Mouse (Mus musculus) adrenal gland, adult 2 months (tissue): ENCODE measurements around the gene Rps25. TPM values are rescaled to one million over a fixed set of nuclear protein-coding genes. Genes with fewer than 3 reads are reported as not detected.
"Not testable (repeated sequence)": the region's sequence is repeated elsewhere in the genome, so short reads cannot be mapped to it uniquely, and the experiment has no call there.

Source experiments
- DNase-seq: peaks from one replicate; pipeline ENCODE4 v3.0.0; 2021
- polyA plus RNA-seq: library from polyadenylated mRNA; depleted of rRNA; stranded (reverse); fragments of >200 nt; gene quantifications from 2 replicates; pipeline ENCODE4 v1.2.3, GENCODE M21; 2012
- total RNA-seq, 2 experiments: library from RNA; stranded (reverse); gene quantifications; 2 replicates each; pipeline ENCODE4 v1.2.3; 2021

Gene Rps25
- total and polyA plus RNA-seq, 3 experiments = 23.2 to 1,177 (median 1,025) TPM

DNA sequence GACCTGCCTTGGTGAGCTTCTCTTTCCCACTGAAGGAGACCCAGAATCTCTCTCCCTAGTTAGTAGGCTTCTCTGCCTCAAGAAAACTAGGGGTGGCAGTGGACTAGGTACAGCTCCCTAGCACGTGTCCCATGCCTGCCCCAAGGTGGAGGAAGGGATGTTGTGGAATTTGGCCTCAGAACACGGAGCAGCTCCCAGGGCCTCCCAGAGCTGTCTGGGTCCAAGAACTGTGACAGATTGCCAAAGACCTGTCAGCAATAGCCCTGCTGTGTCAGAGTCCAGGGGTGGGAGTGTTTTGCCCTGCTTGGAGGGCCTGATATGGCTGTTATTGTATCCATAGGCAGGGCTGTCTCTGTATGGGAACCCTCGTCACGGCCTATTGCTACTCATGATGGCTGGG lies 5.9 kb upstream of the Rps25 start:
- DNase-seq = peak; percentile 44

DNA sequence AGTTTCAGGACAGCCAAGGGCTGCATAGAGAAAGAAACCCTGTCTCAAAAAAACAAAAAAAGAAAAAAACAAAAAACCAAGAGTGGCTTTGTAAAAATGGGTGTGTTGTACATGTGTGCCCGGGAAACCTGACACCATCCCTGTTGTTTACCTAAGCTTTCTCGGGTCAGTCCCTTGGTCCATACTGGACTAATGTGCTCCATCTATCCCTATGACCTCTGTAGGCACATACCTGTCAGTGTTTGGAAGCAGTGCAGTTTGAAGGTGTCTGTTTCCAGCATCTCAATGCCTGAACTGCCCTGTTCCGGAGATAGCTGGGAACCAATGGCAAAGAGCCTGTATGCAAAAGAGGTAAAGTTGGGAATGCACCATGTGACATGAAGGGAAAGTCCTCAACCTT lies 1.9 kb upstream of the Rps25 start:
- DNase-seq = no peak

DNA sequence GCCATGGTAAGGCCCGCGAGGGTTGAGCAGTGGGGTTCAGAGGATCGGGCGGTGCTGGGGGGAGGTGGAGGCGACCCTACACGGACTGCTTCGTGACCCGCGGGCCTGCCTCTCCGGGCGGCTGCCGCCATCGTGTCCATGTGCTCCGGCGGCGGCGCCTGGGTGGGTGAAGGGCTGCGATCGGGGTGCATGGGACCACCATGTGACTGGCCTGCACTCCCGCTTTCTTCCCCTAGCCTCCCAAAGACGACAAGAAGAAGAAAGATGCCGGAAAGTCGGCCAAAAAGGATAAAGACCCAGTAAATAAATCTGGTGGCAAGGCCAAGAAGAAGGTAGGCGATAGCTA lies 786 bp downstream of the Rps25 start:
- DNase-seq = no peak

DNA sequence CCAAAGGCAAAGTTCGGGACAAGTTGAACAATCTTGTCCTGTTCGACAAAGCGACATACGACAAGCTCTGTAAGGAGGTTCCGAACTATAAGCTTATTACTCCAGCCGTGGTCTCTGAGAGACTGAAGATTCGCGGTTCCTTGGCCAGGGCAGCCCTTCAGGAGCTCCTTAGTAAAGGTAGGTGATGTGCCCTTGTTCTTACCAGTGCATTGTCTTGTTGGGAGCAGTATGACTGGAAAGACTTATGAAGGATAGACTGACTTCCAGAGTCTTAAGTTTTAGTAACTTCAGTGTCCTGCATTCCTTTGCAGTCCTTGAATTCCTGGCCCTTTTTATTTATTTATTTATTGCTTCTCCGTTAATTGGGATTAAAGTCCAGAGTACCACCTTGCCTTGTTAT lies 1.8 kb downstream of the Rps25 start:
- DNase-seq = not testable (repeated sequence)

DNA sequence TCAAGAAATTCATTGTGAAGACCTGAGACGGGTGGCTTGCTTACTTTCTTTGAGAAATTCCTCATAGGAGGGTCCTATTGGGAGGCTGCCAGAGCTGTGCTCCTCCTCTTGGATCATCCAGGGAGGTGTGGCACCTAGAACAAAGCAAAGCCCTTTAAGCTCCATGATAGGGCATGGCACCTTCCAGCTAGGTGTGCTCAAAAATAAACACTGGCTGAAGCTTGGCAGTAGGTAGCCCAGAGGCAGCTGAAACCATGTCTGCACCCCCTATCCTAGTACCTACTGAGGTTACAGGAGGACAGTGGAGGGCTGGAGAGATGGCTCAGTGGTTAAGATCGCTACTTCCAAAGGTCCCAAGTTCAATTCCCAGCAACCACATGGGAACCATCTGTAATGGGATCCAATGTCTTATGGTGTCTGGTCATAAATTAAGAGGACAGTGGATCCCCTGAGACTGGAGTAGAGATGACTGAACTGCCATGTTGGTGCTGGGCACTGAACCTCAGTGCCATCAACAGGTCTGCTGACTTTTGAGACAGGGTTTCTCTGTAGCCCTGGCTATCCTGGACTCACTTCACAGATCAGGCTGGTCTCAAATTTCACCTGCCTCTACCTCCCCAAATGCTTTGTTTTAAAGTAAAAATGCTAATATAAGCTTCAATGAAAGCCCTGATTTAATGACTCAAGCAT lies 3.9 kb downstream of the Rps25 start:
- no peak for DNase-seq

DNA sequence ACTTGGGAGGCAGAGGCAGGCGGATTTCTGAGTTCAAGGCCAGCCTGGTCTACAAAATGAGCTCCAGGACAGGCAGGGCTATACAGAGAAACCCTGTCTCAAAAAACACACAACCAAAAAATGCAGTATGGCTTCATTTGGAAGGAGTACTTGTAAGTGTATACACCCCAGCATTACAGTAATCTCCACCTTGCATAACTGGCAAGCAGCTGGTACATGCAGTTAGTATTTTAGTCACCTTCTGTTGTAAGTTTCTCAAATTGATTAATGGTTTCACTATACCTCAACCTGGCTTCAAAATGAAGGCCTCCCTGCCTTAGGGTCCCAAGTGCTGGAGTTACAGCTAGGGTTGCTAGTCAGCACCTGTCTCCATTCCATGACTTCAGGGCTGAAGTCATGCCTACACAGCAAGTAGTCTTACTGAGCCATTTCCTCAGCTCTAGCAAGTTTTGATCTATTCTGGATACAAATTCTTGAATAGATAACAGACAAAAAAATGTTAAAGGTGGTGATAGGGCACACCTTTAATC lies 4.7 kb downstream of the Rps25 start:
- DNase-seq = no peak

DNA sequence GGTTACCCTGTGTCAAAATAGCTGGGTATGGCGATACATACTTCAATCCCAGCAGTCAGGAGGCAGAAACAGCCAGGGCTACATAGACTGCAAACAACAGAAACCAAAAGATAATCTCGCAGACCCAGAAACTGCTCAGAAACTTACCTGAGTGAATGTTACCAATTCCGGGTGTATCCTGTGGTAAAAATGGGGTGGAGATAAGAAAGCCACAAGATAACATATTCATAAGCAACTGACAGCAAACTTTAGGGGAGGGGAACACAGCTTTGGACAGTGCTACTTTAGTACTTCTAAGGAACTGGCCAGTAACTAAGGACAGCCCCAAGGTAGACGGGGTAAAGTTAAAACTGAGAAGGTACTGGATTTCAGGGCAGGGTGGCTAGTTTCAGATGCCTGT lies 5.4 kb downstream of the Rps25 start:
- DNase-seq = no peak

DNA sequence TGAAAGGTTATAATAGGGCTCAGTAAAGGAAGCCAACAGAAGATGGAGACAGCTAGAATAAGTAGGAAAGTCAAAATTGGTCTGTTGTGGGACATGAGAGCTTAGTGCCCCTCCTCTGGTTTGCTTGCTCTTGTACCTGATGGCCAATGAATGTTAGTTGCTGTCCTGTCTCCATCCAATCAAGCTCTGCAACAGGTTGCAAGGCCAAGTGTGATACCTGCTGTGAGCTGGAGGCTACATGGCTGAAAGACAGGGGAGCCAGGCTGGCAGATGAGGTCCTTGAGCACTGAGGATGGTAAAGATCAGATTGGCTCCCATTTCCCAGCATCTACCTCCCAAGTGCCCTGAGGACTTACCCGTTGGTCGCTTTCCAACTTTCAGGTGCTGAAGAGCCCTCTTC lies 5.8 kb downstream of the Rps25 start:
- DNase-seq = no peak

DNA sequence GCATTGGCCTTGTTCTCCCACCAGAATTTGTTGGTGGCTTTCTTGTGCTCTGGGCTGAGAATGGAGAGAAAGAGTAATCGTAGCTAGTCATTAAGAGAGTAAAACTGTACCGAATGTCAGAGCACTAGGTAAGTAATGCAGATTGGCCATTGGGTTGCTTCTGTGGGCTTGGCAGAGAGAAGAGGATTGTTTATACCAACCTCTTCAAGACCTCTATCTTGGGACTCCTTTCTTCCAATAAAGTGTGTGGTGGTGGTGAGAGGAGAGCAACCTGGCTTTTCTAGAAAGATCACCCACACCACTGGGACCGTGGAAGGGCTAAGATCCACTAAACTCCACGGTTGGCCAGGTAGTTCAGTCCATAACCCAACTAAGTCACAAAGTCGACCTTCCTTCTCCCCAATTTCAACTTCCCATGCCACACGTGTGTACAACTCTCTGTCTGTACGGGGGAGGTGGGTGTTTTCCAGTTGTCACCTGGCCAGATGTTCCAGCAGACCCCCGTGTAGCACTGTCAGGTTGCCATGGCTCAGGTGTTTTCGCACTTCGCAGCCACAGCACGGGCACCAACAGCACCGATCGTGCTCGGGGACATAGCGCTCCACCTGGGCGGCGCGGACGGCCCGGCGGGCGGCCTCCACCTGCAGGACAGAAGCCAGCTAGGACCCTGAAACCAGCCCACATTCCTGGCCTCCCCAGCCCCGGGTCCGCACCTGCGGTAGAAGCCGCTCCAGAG lies 10.4 kb downstream of the Rps25 start:
- DNase-seq = no peak

DNA sequence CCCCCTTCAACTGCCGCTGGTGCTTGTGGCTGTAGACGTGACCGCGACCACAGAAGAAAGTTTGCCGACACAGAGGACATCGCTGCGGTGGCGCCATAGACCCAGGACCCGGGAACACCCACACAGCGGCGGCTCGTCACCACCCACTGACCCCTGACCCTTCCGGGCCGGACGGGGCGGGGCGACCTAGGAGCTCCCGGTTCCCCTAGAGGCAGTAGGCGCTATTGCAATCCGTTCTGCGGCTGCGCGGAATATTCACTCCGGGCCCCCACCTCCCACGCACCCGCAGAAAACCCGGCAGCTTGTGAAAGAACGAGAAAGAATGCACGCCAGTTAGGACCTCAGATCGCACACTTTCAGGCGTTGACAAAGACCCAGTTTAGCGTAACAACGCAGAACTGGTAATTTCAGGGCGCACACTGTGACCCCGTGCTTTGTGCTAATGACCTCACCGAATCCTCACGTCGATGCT lies 11.0 kb downstream of the Rps25 start:
- peak; percentile 96 for DNase-seq

DNA sequence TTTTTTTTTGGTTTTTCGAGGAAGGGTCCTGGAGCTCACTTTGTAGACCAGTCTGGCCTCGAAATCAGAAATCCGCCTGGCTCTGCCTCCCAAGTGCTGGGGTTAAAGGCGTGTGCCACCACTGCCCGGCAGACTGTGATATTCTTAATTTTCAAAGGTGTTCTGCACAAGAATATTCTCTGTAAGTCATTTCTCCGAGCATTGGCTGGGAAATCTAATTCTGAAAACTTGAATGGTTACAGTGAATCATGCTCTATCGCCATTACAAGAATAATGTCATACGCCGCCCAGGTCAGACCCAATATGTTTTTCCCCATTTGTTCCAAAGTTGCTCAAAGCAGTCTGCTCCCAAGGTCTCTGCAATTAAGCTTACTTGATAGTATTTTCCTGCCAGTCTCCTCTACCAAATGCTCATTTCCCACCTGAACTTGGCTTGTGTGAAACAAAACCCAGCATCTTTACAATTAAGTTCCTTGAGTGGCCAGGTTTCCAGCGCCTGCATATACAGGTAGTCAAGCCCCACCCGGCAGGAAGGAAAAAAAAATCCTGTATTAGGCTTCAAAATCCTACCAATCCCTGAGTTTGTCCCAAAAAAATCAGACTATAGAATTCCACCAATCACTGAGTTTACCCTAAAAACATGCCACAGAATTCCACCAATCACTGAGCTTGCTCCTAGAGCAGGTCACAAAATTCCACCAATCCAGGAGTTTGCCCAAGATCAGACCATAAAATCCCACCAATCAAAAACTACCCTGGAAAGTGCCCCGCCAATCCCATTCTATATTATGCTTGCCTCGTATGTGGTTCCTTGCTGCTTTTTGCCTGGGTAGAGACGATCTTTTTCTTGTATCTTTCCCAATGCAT lies 11.8 kb downstream of the Rps25 start, which contains the start of gene Ccdc84:
Gene Ccdc84, minus strand, starts transcription at position 51 of the 867 bp plus-strand sequence.
- no peak for DNase-seq

DNA sequence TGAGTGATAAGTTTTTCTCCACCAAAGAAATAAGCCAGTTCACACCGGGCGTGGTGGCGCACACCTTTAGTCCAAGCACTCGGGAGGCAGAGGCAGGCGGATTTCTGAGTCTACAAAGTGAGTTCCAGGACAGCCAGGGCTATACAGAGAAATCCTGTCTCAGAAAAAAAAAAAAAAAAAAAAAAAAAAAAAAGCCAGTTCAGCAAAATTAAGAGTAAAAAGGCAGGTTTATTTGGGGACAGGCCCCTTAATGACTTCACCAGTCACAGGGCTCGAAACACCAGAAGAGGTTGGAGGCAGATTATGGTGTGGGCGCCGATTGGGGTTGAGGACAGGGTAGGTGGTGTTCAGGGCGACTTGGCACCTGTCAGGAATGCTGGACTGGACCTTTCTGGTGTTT lies 12.8 kb downstream of the Rps25 start:
- not testable (repeated sequence) for DNase-seq

DNA sequence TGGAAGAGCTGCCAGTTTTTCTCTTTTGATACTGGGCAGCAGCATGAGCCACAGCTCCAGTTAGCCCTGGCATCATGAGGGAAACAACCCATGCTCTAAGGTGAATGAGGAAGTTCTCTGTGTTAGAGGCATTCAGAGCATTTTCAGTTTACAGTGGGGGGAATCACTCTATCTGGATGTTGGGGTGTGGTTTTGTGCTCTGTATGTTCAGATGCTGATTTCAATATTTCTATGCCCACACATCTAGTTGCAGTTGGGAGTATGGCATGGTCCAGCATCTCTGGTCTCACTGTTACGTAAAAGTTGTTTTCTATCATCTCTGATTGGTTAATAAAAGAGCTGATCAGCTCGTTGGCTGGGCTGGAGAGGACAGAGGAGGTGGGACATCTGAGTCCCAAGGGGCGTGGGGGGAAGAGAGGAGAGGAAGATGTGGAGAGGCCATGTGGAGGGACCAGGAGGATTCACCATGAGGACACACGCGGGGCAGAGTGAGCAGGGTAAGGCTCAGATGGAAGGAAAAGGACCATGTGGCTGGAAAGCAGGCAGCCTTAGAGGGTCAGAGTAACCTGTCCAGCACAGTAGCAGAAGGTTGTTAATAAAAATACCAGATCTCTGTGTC lies 13.4 kb downstream of the Rps25 start:
- no peak for DNase-seq

DNA sequence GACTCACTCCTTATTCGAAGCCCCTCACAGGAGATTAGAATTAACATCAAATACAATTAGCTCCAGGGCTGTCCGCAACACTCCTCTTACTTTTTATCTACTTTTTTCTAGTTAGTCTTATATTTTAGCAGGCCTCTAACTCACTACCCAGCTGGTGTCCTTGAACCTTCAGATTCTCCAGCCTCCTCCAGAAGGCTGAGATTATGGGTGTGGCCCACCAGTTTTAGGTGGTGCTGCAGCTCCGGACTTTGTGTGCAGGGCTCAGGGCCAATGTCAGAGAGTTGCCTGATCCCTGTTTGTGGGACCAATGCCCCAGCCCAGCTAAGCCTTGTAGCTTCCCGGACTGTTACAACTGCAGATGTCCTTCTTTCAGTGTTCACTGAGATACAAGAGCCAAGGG lies 16.6 kb downstream of the Rps25 start:
- DNase-seq = no peak

DNA sequence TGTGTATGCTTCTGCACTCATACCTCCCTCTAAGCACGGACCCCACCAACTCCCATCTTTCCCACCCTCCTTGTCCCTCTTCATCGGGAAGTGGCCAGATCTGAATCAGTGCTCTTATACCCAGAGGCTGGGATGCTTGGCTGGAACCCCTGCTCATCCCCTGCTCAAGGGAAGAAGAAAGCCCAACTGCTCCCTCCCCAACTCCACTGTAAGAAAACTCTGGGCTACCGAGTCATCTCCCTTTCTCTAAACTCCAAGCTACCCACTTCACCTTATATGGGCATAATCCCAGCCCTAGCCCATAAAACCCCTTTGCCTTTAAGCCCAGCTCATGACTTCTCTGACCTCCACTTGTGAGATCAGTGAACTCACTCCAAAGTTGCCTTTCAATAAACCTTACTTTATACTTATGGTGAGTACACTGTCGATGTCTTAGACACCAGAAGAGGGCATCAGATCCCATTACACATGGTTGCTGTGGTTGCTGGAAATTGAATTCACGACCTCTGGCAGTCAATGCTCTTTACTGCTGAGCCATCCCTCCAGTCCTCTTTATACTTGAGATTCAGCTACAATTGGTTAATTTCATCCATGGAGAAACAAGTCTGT lies 25.7 kb downstream of the Rps25 start:
- DNase-seq = no peak

DNA sequence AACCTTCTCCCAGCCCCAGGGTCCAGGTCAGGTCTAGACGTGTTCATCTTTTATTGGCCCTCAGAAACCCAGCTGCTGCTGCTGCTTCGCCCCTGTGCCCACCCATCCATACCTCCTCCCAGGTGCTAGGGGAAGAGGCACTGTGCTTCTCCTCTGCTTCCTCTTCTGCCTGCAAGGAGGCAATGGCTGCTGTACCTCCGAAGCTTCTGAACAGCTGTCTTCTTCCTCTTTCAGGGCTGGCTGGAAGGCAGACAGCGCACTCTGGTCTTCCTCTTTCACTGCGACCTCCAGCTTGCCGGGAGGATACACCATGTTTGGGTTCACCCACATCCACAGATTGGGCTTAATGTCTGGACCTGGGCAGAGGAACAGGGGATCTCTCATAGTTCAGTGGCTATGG lies 28.8 kb downstream of the Rps25 start:
- DNase-seq = no peak

DNA sequence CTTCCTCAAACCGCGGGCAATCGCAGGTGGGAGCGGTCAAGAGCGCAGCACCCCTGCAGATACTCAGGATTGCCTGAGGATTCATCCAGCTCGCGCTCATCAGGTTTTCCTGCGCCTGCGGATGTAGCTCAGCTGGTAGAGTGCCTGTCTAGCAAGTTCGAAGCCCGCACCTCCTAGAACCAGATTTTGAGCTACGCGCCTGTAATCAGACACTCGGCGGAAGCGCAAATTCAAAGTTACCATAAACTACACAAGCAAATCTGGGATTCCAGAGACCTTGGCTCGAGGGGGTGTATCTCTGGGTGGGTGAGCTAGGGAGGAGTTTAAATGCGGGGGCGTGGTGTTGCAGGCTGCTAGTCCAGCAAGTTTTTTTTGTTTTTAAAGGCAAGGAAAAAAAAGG lies 34.0 kb downstream of the Rps25 start, which contains the start of gene Foxr1:
Gene Foxr1, minus strand, starts transcription at position 176 of the 400 bp plus-strand sequence.
- no peak for DNase-seq

DNA sequence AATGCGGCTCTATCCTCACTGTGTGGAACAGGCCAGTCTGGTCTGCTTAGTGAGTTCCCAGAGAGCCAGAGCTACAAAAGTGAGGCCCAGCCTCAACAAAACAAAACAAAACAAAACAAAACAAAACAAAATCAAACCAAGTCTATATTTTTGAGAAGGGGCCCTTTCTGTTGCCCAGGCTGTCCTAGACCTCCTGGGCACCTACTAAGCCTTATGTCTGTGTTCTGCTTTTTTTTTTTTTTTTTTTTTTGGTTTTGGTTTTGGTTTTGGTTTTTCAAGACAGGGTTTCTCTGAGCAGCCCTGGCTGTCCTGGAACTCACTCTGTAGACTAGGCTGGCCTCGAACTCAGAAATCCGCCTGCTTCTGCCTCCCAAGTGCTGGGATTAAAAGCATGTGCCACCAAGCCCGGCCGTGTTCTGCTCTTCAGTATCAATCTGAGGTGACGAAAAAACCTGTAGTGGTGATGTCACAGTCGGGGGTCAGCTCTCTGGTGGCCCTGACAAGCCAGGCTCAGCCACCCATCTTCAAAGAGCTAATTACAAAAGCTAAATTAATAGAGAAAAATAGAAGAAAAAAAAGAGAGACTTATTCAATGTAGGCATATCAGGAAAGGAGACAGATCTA lies 37.6 kb downstream of the Rps25 start:
- not testable (repeated sequence) for DNase-seq

DNA sequence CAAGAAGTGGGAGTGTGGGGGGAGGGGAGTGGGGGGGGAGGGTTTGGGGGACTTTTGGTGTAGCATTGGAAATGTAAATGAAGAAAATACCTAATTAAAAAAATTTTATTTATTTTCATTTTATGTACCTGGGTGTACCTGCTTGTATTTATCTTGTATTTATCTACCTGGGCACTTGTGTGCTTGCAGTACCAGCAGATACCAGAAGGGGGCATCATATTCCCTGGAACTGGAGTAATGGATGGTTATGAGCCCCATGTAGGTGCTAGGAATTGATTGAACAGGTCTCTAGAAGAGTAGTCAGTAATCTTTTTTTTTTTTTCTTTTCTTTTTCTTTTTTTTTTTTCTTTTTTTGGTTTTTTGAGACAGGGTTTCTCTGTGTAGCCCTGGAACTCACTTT lies 43.4 kb downstream of the Rps25 start:
- no peak for DNase-seq

DNA sequence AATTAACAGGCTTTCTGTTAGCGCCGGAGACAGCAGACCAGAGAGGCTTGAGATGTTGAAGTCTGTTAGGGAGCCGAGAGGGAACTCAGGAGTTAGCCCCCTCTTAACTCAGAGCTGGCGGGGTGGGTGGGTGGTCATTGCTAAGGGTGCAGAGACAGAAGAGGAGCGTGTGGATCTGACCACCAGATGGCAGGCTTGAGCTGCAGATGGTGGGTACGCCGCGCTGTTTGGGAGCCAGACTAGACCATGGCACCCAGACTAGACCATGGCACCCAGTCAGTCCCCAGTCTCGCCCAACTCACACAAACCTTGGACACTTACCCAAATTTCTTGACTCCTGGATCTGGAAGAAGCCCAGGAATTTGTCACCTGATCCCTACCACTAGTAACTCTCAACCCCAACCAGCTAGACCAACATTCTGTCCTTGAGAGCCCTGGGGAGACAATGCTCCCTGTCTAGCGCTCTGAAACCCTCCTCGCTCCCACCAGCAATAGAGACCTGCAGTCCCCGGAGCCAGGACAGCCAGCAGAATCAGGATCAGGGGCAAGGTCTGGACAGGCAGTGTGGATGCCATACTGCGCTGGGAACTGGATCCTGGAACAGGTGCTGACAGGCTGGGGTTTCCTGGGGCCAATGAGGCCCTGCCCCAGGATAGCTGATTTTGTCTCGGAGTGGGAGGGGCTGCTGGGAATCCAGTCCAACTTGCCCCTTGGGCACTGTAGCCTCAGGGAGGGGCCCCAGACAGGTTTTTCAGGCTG lies 47.4 kb downstream of the Rps25 start:
- DNase-seq = peak; percentile 79
